Mouse (Mus musculus): ENCODE measurements around the gene Zfp473. TPM values are rescaled to one million over a fixed set of nuclear protein-coding genes. Genes with fewer than 3 reads are reported as not detected.

Zfp473 gene
- polyA plus RNA-seq, 1 experiment from 2014 or later, result 1.8 TPM

DNA sequence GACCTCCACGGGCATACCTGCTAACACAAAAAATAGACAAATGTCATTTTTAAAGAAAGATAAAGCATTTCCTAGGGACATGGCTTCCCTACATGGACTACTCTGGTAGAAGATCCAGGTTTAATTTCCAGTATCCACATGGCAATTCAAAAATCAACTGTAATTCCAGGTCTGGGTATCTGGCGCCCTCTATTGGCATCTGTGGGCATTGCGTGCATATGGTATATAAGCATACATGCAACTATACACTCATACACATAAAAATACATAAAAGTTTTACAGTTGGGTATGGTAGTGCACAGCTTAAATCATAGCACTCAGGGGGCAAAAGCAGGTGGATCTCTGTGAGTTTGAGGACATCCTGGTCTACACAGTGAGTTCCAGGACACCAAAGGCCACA lies 46.5 kb downstream of the Zfp473 start:
- H3K4me1 ChIP-seq (ENCODE audit: control insufficient read depth, insufficient read depth, low read length), result no peaks in the 10 kb centered on the region
- WGBS, result 55% methylated on average over 3 of the region's 3 CpGs
- H3K36me3 ChIP-seq (ENCODE audit: control insufficient read depth, insufficient read depth, low read length), result no peaks in the 10 kb centered on the region
- no peaks in the 10 kb centered on the region for H3K27me3 ChIP-seq (replicated peaks; ENCODE audit: control insufficient read depth, insufficient read depth, low read length)
- no peak overlapping the region for H3K27ac ChIP-seq (ENCODE audit: low read length)
- no peak overlapping the region for H3K9ac ChIP-seq (ENCODE audit: low read depth, low read length)
- no peak overlapping the region for H3K4me3 ChIP-seq (ENCODE audit: low read length)
- ATAC-seq, result no peak
- no peaks in the 10 kb centered on the region for H3K9me3 ChIP-seq (ENCODE audit: control insufficient read depth, low read length)
- no peak overlapping the region for H3K4me2 ChIP-seq (ENCODE audit: low read depth, low read length)

DNA sequence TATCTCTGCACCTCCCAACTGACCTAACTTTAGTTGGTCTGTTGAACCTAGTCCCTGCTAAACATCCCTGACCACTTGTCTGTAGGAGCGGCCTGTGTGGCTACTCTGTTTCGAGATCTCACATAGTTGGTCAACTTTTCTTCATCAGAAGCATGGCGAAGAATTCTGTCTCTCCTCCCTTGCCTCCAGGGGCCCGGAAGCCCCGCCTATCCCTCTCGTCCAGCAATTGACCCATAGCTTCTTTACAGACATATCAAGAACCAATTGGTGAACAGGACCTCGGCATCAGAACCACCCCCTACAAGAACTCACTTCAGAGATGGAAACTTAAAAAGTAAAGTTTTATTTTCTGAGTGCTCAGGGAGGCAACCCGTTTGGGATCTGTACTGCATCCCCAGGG lies 47.9 kb downstream of the Zfp473 start:
- no peak overlapping the region for H3K9ac ChIP-seq (ENCODE audit: low read depth, low read length)

DNA sequence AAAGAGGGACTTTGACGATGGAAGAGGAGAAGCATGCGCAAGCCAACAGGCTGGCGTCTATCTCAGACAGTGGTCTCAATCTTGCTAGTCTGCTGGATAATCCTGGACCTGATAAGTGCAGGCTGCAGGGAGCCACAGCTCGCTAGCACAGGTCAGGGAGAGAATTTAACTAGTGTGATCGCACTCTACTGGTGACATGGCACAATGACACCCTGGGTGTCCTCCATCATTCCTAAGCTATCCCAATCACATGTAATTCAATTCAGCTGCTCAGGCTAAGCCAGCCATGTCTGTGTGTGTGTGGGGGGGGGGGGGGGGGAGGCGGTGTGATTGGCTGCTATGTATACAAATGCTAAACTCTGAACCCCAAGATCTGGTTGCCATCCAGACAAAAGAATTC lies 48.9 kb downstream of the Zfp473 start:
- 11% methylated on average over 6 of the region's 6 CpGs for WGBS
- no peak overlapping the region for H3K4me2 ChIP-seq (ENCODE audit: low read depth, low read length)
- no peaks in the 10 kb centered on the region for H3K9me3 ChIP-seq (ENCODE audit: control insufficient read depth, low read length)
- no peak overlapping the region for H3K27ac ChIP-seq (ENCODE audit: low read length)
- no peak overlapping the region; the same call in 1 of the 2 replicates for H3K9ac ChIP-seq (ENCODE audit: low read depth, low read length)
- H3K4me3 ChIP-seq (ENCODE audit: low read length), result no peak overlapping the region
- H3K36me3 ChIP-seq (ENCODE audit: control insufficient read depth, insufficient read depth, low read length), result no peaks in the 10 kb centered on the region
- peak; percentile 79 for ATAC-seq
- H3K4me1 ChIP-seq (ENCODE audit: control insufficient read depth, insufficient read depth, low read length), result 0 out of 2 replicates have a peak, but pooled peaks cover 5% of the 10 kb centered on the region
- H3K27me3 ChIP-seq (replicated peaks; ENCODE audit: control insufficient read depth, insufficient read depth, low read length), result no peaks in the 10 kb centered on the region

More for the DNA sequence above, 47.9 kb downstream of the Zfp473 start:
- H3K4me1 ChIP-seq (ENCODE audit: control insufficient read depth, insufficient read depth, low read length), result no peaks in the 10 kb centered on the region
- H3K27ac ChIP-seq (ENCODE audit: low read length), result no peak overlapping the region
- H3K27me3 ChIP-seq (replicated peaks; ENCODE audit: control insufficient read depth, insufficient read depth, low read length), result no peaks in the 10 kb centered on the region
- no peak overlapping the region for H3K4me2 ChIP-seq (ENCODE audit: low read depth, low read length)
- WGBS, result 72% methylated on average over 8 of the region's 8 CpGs
- ATAC-seq, result no peak
- no peaks in the 10 kb centered on the region for H3K9me3 ChIP-seq (ENCODE audit: control insufficient read depth, low read length)
- no peak overlapping the region for H3K4me3 ChIP-seq (ENCODE audit: low read length)
- H3K36me3 ChIP-seq (ENCODE audit: control insufficient read depth, insufficient read depth, low read length), result no peaks in the 10 kb centered on the region

DNA sequence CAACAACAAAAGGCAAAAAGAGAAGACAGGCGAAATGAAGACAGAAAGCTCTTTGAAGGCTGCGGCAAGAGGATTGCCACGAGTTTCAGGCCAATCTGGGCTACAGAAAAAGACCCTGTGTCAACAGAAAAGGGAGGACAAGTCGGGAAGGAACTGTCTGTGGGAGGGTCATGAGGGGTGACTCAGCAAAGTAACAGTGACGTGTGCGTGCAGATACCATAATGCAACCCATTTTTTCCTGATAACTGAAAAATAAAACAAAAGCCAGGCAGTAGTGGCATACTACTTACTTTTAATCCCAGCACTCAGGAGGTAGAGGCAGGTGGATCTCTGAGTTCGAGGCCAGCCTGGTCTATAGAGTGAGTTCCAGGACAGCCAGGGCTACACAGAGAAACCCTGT lies 52.9 kb downstream of the Zfp473 start:
- Histone ChIP-seq H3K4me1 (ENCODE audit: control insufficient read depth, insufficient read depth, low read length) (peaks cover 22% of the 10 kb centered on the region), H3K9me3 (ENCODE audit: control insufficient read depth, low read length) (no peaks in the 10 kb centered on the region), H3K27ac (ENCODE audit: low read length) (no peak overlapping the region), H3K27me3 (replicated peaks; ENCODE audit: control insufficient read depth, insufficient read depth, low read length) (no peaks in the 10 kb centered on the region), H3K36me3 (ENCODE audit: control insufficient read depth, insufficient read depth, low read length) (no peaks in the 10 kb centered on the region), H3K9ac (ENCODE audit: low read depth, low read length) (no peak overlapping the region), H3K4me3 (ENCODE audit: low read length) (no peak overlapping the region), H3K4me2 (ENCODE audit: low read depth, low read length) (no peak overlapping the region)
- WGBS, result 53% methylated on average over 7 of the region's 7 CpGs
- ATAC-seq, result no peak

DNA sequence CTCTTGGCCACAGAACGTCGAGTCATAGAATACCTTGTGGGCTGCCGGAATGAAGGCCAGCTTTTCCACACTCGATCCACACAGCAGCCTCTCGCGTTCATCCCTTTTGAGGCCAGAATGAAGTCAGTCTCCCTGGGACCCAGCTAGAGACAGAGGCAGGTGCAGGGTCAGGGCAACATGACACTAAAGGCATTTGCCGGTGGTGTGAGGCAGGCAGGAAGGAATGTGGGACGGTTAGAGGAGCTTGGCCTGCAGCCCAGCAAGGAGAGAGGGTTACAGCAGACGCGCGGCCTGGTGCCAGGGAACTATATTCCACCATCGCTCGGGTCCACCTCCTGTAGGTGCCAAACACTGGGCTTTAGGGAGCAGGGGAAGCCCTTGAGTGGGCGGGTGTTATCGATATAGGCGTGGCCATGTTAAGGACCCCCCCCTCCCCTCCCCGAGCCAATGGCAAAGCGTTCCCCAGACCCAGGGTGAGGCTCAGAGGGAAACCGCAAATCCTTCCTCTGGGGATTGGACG lies 53.6 kb downstream of the Zfp473 start:
- 13% methylated on average over 20 of the region's 20 CpGs for WGBS
- Histone ChIP-seq H3K4me2 (ENCODE audit: low read depth, low read length) (peak overlapping the region; percentile 16; the same call in 1 of the 2 replicates), H3K9me3 (ENCODE audit: control insufficient read depth, low read length) (no peaks in the 10 kb centered on the region), H3K9ac (ENCODE audit: low read depth, low read length) (no peak overlapping the region), H3K4me3 (ENCODE audit: low read length) (no peak overlapping the region), H3K27ac (ENCODE audit: low read length) (no peak overlapping the region), H3K4me1 (ENCODE audit: control insufficient read depth, insufficient read depth, low read length) (peaks cover 22% of the 10 kb centered on the region), H3K36me3 (ENCODE audit: control insufficient read depth, insufficient read depth, low read length) (no peaks in the 10 kb centered on the region), H3K27me3 (replicated peaks; ENCODE audit: control insufficient read depth, insufficient read depth, low read length) (no peaks in the 10 kb centered on the region)
- no peak for ATAC-seq

DNA sequence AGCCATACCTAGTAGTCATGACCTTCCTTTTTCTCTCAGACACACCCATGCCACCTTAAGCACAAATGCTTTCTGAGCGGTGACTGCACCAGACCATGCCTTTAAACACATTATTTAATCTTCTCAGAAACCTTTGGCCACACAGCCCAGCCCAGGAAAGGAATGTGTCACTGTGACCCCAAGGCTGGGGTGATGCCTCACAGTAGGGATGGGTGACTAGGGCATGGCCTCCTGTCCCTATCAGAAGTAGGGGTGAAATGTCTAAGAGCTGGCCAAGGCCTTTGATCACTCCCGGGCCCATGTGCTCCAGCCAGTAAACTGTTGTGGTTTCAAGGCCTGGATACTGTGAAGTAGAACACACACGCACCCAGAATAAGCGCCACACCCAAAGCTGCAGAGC lies 55.6 kb downstream of the Zfp473 start:
- Histone ChIP-seq H3K9ac (ENCODE audit: low read depth, low read length) (no peak overlapping the region), H3K27ac (ENCODE audit: low read length) (peak overlapping the region; percentile 77), H3K9me3 (ENCODE audit: control insufficient read depth, low read length) (no peaks in the 10 kb centered on the region), H3K4me3 (ENCODE audit: low read length) (no peak overlapping the region), H3K27me3 (replicated peaks; ENCODE audit: control insufficient read depth, insufficient read depth, low read length) (no peaks in the 10 kb centered on the region), H3K4me2 (ENCODE audit: low read depth, low read length) (0 out of 2 replicates have a peak overlapping the region, but pooled peaks have one; percentile 7), H3K36me3 (ENCODE audit: control insufficient read depth, insufficient read depth, low read length) (no peaks in the 10 kb centered on the region), H3K4me1 (ENCODE audit: control insufficient read depth, insufficient read depth, low read length) (peaks cover 22% of the 10 kb centered on the region)
- ATAC-seq, result peak; percentile 86
- WGBS, result 57% methylated on average over 4 of the region's 4 CpGs

DNA sequence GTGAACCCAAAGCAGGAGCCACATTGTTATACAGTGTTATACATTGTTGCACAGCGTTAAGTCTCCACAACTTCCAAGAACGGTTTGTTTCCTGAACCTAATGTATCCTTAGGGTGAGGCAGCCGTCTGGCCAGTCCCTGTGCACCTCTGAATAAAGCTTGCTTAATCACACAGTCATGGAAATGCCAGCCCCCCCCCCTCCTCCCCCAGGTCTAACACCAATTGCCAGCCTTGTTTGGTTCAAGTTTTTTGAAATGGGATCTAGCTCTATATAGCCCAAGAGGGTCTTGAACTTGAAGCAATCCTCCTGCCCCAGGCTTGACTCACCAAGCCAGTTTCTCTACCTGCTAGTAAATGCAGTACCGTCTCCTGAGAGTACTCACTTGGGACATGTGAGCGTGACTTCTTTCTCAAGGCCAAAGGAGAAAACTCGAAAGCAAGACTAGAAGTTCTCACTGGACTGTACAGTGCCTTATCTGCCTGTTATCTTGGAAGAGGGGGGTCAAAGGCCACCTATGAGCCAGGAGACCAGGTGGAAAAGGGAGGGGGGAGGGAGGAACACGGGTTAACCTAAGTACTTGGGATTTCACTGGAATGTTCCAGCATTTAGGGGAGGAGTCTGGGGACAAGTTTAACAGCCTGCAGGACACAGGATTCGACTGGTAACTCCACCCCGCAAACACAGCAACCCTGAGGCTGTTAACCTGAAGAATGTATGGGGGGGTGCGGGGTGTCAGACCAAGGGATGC lies 57.2 kb downstream of the Zfp473 start:
- ATAC-seq, result peak; percentile 84
- 0 out of 2 replicates have a peak overlapping the region, but pooled peaks have one; percentile 9 for H3K4me2 ChIP-seq (ENCODE audit: low read depth, low read length)

DNA sequence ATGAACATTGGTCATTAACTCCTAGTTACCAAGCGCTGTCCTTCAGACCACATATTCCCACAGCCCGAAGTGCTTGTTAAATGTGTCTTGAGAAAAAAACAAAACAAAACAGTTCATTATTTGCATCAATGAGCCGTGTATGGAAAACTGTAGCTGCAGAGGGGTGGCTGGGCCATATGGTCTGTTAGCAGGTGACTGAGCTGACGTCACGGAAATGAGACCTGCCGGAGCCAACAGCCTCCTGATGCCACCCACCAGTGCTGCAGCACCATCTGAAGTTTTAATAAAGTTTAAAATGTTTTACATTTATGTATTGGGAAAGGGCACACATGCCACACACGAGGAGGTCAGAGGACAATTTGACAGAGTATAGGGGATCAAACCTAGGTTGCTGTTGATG lies 61.5 kb downstream of the Zfp473 start:
- no peak overlapping the region for H3K4me2 ChIP-seq (ENCODE audit: low read depth, low read length)
- H3K27me3 ChIP-seq (replicated peaks; ENCODE audit: control insufficient read depth, insufficient read depth, low read length), result no peaks in the 10 kb centered on the region
- no peak overlapping the region for H3K9ac ChIP-seq (ENCODE audit: low read depth, low read length)
- peaks cover 18% of the 10 kb centered on the region for H3K4me1 ChIP-seq (ENCODE audit: control insufficient read depth, insufficient read depth, low read length)
- H3K36me3 ChIP-seq (ENCODE audit: control insufficient read depth, insufficient read depth, low read length), result no peaks in the 10 kb centered on the region
- H3K9me3 ChIP-seq (ENCODE audit: control insufficient read depth, low read length), result no peaks in the 10 kb centered on the region
- 92% methylated on average over 7 of the region's 7 CpGs for WGBS
- no peak for ATAC-seq
- H3K27ac ChIP-seq (ENCODE audit: low read length), result no peak overlapping the region
- H3K4me3 ChIP-seq (ENCODE audit: low read length), result no peak overlapping the region

More for the DNA sequence above, 57.2 kb downstream of the Zfp473 start:
- Histone ChIP-seq H3K4me3 (ENCODE audit: low read length) (no peak overlapping the region), H3K27ac (ENCODE audit: low read length) (peak overlapping the region; percentile 77), H3K9ac (ENCODE audit: low read depth, low read length) (no peak overlapping the region), H3K27me3 (replicated peaks; ENCODE audit: control insufficient read depth, insufficient read depth, low read length) (no peaks in the 10 kb centered on the region), H3K36me3 (ENCODE audit: control insufficient read depth, insufficient read depth, low read length) (no peaks in the 10 kb centered on the region), H3K9me3 (ENCODE audit: control insufficient read depth, low read length) (no peaks in the 10 kb centered on the region), H3K4me1 (ENCODE audit: control insufficient read depth, insufficient read depth, low read length) (peaks cover 22% of the 10 kb centered on the region)
- WGBS, result 54% methylated on average over 10 of the region's 10 CpGs

DNA sequence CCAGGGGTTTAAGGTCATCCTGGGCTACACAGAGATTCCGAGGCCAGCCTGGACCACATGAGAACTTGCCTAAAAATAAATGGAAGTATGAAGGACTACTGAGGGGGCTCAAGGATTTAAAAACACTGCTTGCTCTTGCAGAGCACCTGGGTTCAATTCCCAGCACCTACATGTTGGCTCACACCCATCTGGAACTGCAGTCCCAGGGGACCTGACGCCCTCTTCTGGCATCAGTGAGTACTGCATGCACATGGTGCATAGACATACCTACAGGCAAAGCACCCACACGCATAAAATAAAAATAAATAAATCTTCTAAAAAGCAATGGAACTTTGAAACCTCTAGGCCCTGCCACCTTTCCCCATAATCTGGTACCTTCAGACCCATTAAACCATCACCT lies 62.0 kb downstream of the Zfp473 start:
- 70% methylated on average over 3 of the region's 3 CpGs for WGBS
- no peak for ATAC-seq
- no peaks in the 10 kb centered on the region for H3K36me3 ChIP-seq (ENCODE audit: control insufficient read depth, insufficient read depth, low read length)
- no peaks in the 10 kb centered on the region for H3K9me3 ChIP-seq (ENCODE audit: control insufficient read depth, low read length)
- H3K27ac ChIP-seq (ENCODE audit: low read length), result no peak overlapping the region
- no peak overlapping the region for H3K4me3 ChIP-seq (ENCODE audit: low read length)
- no peak overlapping the region for H3K9ac ChIP-seq (ENCODE audit: low read depth, low read length)
- H3K4me1 ChIP-seq (ENCODE audit: control insufficient read depth, insufficient read depth, low read length), result peaks cover 15% of the 10 kb centered on the region
- no peaks in the 10 kb centered on the region for H3K27me3 ChIP-seq (replicated peaks; ENCODE audit: control insufficient read depth, insufficient read depth, low read length)
- H3K4me2 ChIP-seq (ENCODE audit: low read depth, low read length), result no peak overlapping the region

All from intestine, embryonic 16.5 days (tissue).